23 mouse cellular contexts compared by ENCODE assay signal in genomic region chr6:13449160-13449787, GRCm38 (mm10).
DNase-seq lines count a peak whose midpoint lies in the region; ATAC-seq and TF ChIP-seq lines count a peak whose summit lies in the region.
"Had no signal": no experiment of that assay in that cellular context is flagged by ENCODE, and none has a peak within 500 bp of the region (broad histone marks: within the 10 kb centered on the region; RNA-seq: fewer than 3 reads in every experiment).

No protein-coding gene starts in this region.

- WGBS in forebrain, embryonic 15.5 days, result 58% methylated on average over 3 of the region's 3 CpGs
- WGBS in forebrain, embryonic 12.5 days, result 70% methylated on average over 3 of the region's 3 CpGs
- WGBS in forebrain, embryonic 16.5 days, result 58% methylated on average over 3 of the region's 3 CpGs
- 49% methylated on average over 3 of the region's 3 CpGs for WGBS in midbrain, embryonic 14.5 days

- no peak for TF ChIP-seq CTCF in left cerebral cortex, adult 2 months (IDR thresholded peaks at IDR 0.05)

- H3K9me3 ChIP-seq in forebrain, embryonic 15.5 days, result no peaks in the 10 kb centered on the region
- H3K9me3 ChIP-seq in forebrain, embryonic 12.5 days, result no peaks in the 10 kb centered on the region
- no peaks in the 10 kb centered on the region for H3K9me3 ChIP-seq in forebrain, embryonic 16.5 days (ENCODE audit: control insufficient read depth, low read length)
- no peaks in the 10 kb centered on the region for H3K9me3 ChIP-seq in midbrain, embryonic 14.5 days (ENCODE audit: control insufficient read depth, low read length)
- H3K9me3 ChIP-seq: embryonic facial prominence, embryonic 12.5 days; hindbrain, embryonic 12.5 days; kidney, embryonic 15.5 days; limb, embryonic 12.5 days; liver, embryonic 13.5 days; lung, embryonic 15.5 days; neural tube, embryonic 15.5 days; stomach, embryonic 15.5 days had no signal

- no peaks in the 10 kb centered on the region for H3K4me1 ChIP-seq in forebrain, embryonic 15.5 days
- no peaks in the 10 kb centered on the region; the same call in 1 of the 2 replicates for H3K4me1 ChIP-seq in forebrain, embryonic 12.5 days
- no peaks in the 10 kb centered on the region for H3K4me1 ChIP-seq in forebrain, embryonic 16.5 days (replicated peaks; ENCODE audit: control insufficient read depth, insufficient read depth, low read length)
- H3K4me1 ChIP-seq in midbrain, embryonic 14.5 days (ENCODE audit: control insufficient read depth, insufficient read depth, low read length), result no peaks in the 10 kb centered on the region
- H3K4me1 ChIP-seq: embryonic facial prominence, embryonic 12.5 days; hindbrain, embryonic 12.5 days; kidney, embryonic 15.5 days; limb, embryonic 12.5 days; liver, embryonic 13.5 days; lung, embryonic 15.5 days; neural tube, embryonic 15.5 days; stomach, embryonic 15.5 days had no signal

- peak; percentile 75 for ATAC-seq in forebrain, embryonic 15.5 days (replicated peaks)
- no peak for ATAC-seq in forebrain, embryonic 12.5 days (ENCODE audit: low FRiP score)
- ATAC-seq in forebrain, embryonic 16.5 days, result peak; percentile 85
- peak; percentile 40; the same call in 1 of the 2 replicates for ATAC-seq in midbrain, embryonic 14.5 days (ENCODE audit: low FRiP score, low TSS enrichment)
- ATAC-seq in cerebellum, adult (ENCODE audit: insufficient number of reproducible peaks, low FRiP score, low TSS enrichment), result no peak

- H3K4me3 ChIP-seq in forebrain, embryonic 15.5 days, result no peak overlapping the region
- no peak overlapping the region for H3K4me3 ChIP-seq in forebrain, embryonic 12.5 days (replicated peaks)
- no peak overlapping the region for H3K4me3 ChIP-seq in left cerebral cortex, adult 2 months
- no peak overlapping the region for H3K4me3 ChIP-seq in forebrain, embryonic 16.5 days (replicated peaks; ENCODE audit: low read length)
- no peak overlapping the region for H3K4me3 ChIP-seq in midbrain, embryonic 14.5 days (replicated peaks; ENCODE audit: low read depth, low read length)
- H3K4me3 ChIP-seq: embryonic facial prominence, embryonic 12.5 days; heart, adult 2 months; hindbrain, embryonic 12.5 days; kidney, embryonic 15.5 days; layer of hippocampus, adult 2 months; limb, embryonic 12.5 days; liver, embryonic 13.5 days; lung, embryonic 15.5 days; neural tube, embryonic 15.5 days; stomach, embryonic 15.5 days had no signal

- H3K27ac ChIP-seq in forebrain, embryonic 15.5 days (replicated peaks), result peak overlapping the region; percentile 52
- H3K27ac ChIP-seq in forebrain, embryonic 12.5 days, result no peak overlapping the region
- H3K27ac ChIP-seq in left cerebral cortex, adult 2 months, result peak overlapping the region; percentile 66; the same call in 1 of the 2 replicates
- H3K27ac ChIP-seq in forebrain, embryonic 16.5 days (ENCODE audit: low read length), result peak overlapping the region; percentile 65
- H3K27ac ChIP-seq in midbrain, embryonic 14.5 days (replicated peaks; ENCODE audit: low read depth, low read length), result no peak overlapping the region
- H3K27ac ChIP-seq: embryonic facial prominence, embryonic 12.5 days; heart, adult 2 months; hindbrain, embryonic 12.5 days; kidney, embryonic 15.5 days; layer of hippocampus, adult 2 months; limb, embryonic 12.5 days; liver, embryonic 13.5 days; lung, embryonic 15.5 days; neural tube, embryonic 15.5 days; stomach, embryonic 15.5 days had no signal

- no peaks in the 10 kb centered on the region for H3K27me3 ChIP-seq in forebrain, embryonic 15.5 days
- H3K27me3 ChIP-seq in forebrain, embryonic 12.5 days, result no peaks in the 10 kb centered on the region
- no peaks in the 10 kb centered on the region for H3K27me3 ChIP-seq in forebrain, embryonic 16.5 days (replicated peaks; ENCODE audit: control insufficient read depth, insufficient read depth, low read length)
- no peaks in the 10 kb centered on the region for H3K27me3 ChIP-seq in midbrain, embryonic 14.5 days (ENCODE audit: control insufficient read depth, insufficient read depth, low read length)
- H3K27me3 ChIP-seq: CH12.LX; embryonic facial prominence, embryonic 12.5 days; hindbrain, embryonic 12.5 days; kidney, embryonic 15.5 days; limb, embryonic 12.5 days; liver, embryonic 13.5 days; lung, embryonic 15.5 days; neural tube, embryonic 15.5 days; stomach, embryonic 15.5 days had no signal

- H3K4me2 ChIP-seq in forebrain, embryonic 15.5 days (replicated peaks), result no peak overlapping the region
- no peak overlapping the region for H3K4me2 ChIP-seq in forebrain, embryonic 12.5 days
- no peak overlapping the region for H3K4me2 ChIP-seq in forebrain, embryonic 16.5 days (ENCODE audit: low read length)
- no peak overlapping the region for H3K4me2 ChIP-seq in midbrain, embryonic 14.5 days (ENCODE audit: low read length)
- H3K4me2 ChIP-seq: embryonic facial prominence, embryonic 12.5 days; hindbrain, embryonic 12.5 days; kidney, embryonic 15.5 days; limb, embryonic 12.5 days; liver, embryonic 13.5 days; lung, embryonic 15.5 days; neural tube, embryonic 15.5 days; stomach, embryonic 15.5 days had no signal

- no peaks in the 10 kb centered on the region for H3K36me3 ChIP-seq in forebrain, embryonic 15.5 days
- no peaks in the 10 kb centered on the region for H3K36me3 ChIP-seq in forebrain, embryonic 12.5 days (replicated peaks)
- no peaks in the 10 kb centered on the region for H3K36me3 ChIP-seq in forebrain, embryonic 16.5 days (ENCODE audit: control insufficient read depth, insufficient read depth)
- no peaks in the 10 kb centered on the region for H3K36me3 ChIP-seq in midbrain, embryonic 14.5 days (ENCODE audit: control insufficient read depth, insufficient read depth, low read length)
- H3K36me3 ChIP-seq: embryonic facial prominence, embryonic 12.5 days; hindbrain, embryonic 12.5 days; kidney, embryonic 15.5 days; limb, embryonic 12.5 days; liver, embryonic 13.5 days; lung, embryonic 15.5 days; neural tube, embryonic 15.5 days; stomach, embryonic 15.5 days had no signal

- intact Hi-C loops in left cerebral cortex, adult 2 months (cut with DNase I), result loop anchor here (5.0 kb wide), 2 partner anchors 152 to 158 kb away; partner anchors contain the start of gene Tmem168
- intact Hi-C loops in left cerebral cortex, postnatal 4 days (cut with DNase I), result loop anchor here (5.0 kb wide), 1 partner anchor 162 kb away; no protein-coding TSS in a partner anchor

- H3K9ac ChIP-seq in forebrain, embryonic 15.5 days (replicated peaks), result no peak overlapping the region
- H3K9ac ChIP-seq in forebrain, embryonic 12.5 days, result no peak overlapping the region
- H3K9ac ChIP-seq in forebrain, embryonic 16.5 days (replicated peaks; ENCODE audit: low read depth, low read length), result no peak overlapping the region
- no peak overlapping the region for H3K9ac ChIP-seq in midbrain, embryonic 14.5 days (replicated peaks; ENCODE audit: low read length)
- H3K9ac ChIP-seq: embryonic facial prominence, embryonic 12.5 days; hindbrain, embryonic 12.5 days; kidney, embryonic 15.5 days; limb, embryonic 12.5 days; liver, embryonic 13.5 days; lung, embryonic 15.5 days; neural tube, embryonic 15.5 days; stomach, embryonic 15.5 days had no signal

- DNase-seq in left cerebral cortex, adult 2 months (ENCODE audit: extremely low spot score in 1 of 2, low spot score in 2 of 2), result no peak
- no peak for DNase-seq in left cerebral cortex, postnatal 4 days
- peak; percentile 4 for DNase-seq in midbrain, embryonic 14.5 days
- DNase-seq in thymus, postnatal 36 days, result no peak
- DNase-seq: adrenal gland, adult 2 months; cerebellum, adult 18-20 months; gastrocnemius, postnatal 10 days; heart, adult 2 months; liver, embryonic 13.5 days; spleen, adult 18-20 months had no signal

Comparison
In these comparisons a context has a peak if more than half of its experiments do, and no peak if none do; other contexts are left out.
1. ATAC-seq: peak in forebrain, embryonic 15.5 days (single experiment), forebrain, embryonic 16.5 days (single experiment) and midbrain, embryonic 14.5 days (single experiment); none in forebrain, embryonic 12.5 days (single experiment) and cerebellum, adult (single experiment).
2. H3K27ac ChIP-seq: peak in forebrain, embryonic 15.5 days (single experiment), left cerebral cortex, adult 2 months (single experiment) and forebrain, embryonic 16.5 days (single experiment); none in forebrain, embryonic 12.5 days (single experiment) and midbrain, embryonic 14.5 days (single experiment).